Mouse (Mus musculus) lung, postnatal 0 days (tissue): Measurements from ENCODE around the gene Bach2.

Experiments used
- CTCF ChIP-seq: IDR thresholded peaks from 2 replicates; pipeline ENCODE4 v1.5.1; 2016; ENCODE audit warnings: antibody characterized with exemption, mild to moderate bottlenecking
- EP300 ChIP-seq: IDR thresholded peaks from 2 replicates; pipeline ENCODE4 v1.6.1; 2016; ENCODE audit warnings: antibody characterized with exemption, mild to moderate bottlenecking, control low read depth

- TF ChIP-seq CTCF (no peak), EP300 (no peak)
Observed at GRCm38 (mm10) chr4:32533735-32534134, 295.1 kb downstream of the Bach2 start.
